Mouse (Mus musculus): ENCODE data around the gene Abcc3. TPM values are rescaled to one million over a fixed set of nuclear protein-coding genes. Genes with fewer than 3 reads are reported as not detected.
A peak's percentile ranks its signal among the peaks of the same experiment; 100 is the strongest.

Abcc3 gene
- polyA plus RNA-seq (2016; fragmentation: Nextera tagmentation; extraction: Ambion mirVana): 0.37 and 0.42 TPM in 2 replicates

DNA sequence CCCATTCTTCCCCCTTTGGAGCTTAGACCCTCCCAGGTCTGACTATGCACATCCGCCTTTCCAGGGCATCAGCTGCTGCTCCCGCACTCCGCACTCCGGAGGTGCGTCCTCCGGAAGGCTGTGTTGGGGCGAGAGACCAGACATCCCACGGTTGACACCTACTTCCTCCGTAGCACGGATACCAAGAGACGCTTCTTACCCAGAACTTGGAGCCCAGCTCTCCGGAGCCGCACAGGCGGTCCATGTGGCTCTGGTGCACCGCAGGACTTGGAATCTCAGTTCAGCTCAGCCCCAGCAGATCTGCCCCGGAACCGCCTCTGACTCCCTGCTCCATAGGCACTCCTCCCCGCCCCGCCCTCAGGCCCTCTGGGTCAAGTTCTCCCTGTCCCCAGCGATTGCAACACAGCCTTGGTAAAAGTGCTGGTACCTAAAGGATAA, at the start of gene Abcc3:
TSS of gene Abcc3 (minus strand) at position 326 of the 438 bp plus-strand sequence.
- Histone ChIP-seq H3K4me1 (peaks cover 9% of the 10 kb centered on the region), H3K36me3 (no peaks in the 10 kb centered on the region), H3K27ac (replicated peaks) (0 out of 2 replicates have a peak within 1 kb of the TSS, but pooled peaks have one; percentile 15), H3K27me3 (ENCODE audit: low read depth, poor library complexity, severe bottlenecking) (peaks cover 36% of the 10 kb centered on the region), H3K9me3 (replicated peaks) (no peaks in the 10 kb centered on the region), H3K4me3 (peak within 1 kb of the TSS; percentile 41)
- 12% methylated on average over 20 of the region's 20 CpGs for WGBS
- no peak for DNase-seq (ENCODE audit: low spot score)

- Histone ChIP-seq H3K4me3 (no peak overlapping the region), H3K4me1 (peaks cover 92% of the 10 kb centered on the region), H3K9me3 (replicated peaks) (no peaks in the 10 kb centered on the region), H3K27me3 (ENCODE audit: low read depth, poor library complexity, severe bottlenecking) (0 out of 2 replicates have a peak, but pooled peaks cover 6% of the 10 kb centered on the region), H3K36me3 (peaks cover 50% of the 10 kb centered on the region), H3K27ac (replicated peaks) (peak overlapping the region; percentile 70)
- 73% methylated on average over 9 of the region's 9 CpGs for WGBS
- no peak for DNase-seq (ENCODE audit: low spot score)
Observed at GRCm38 (mm10) chr11:94441752-94442151, 49.0 kb upstream of the Abcc3 start.

DNA sequence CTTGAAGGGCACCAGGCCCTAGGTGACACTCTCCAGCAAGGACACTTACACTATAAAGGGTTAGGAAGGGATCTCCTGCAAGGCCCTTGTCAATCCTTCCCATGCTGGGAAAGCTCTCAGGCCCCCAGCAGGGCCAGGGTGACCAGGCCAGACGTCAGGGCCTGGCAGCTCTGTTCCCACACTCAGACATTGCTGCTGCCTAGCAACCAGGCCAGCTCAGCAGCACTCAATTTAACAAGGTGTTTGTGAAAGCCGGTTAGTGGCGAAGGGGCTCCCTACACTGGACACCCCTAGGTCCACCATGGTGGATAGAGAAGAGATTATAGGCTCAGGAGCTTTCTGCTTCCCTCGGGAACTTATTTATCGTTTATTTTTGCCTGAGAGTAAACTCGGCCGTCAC, 48.3 kb upstream of the Abcc3 start:
- Histone ChIP-seq H3K36me3 (peaks cover 55% of the 10 kb centered on the region), H3K4me3 (no peak overlapping the region), H3K27me3 (ENCODE audit: low read depth, poor library complexity, severe bottlenecking) (0 out of 2 replicates have a peak, but pooled peaks cover 6% of the 10 kb centered on the region), H3K9me3 (replicated peaks) (no peaks in the 10 kb centered on the region), H3K27ac (replicated peaks) (peak overlapping the region; percentile 70), H3K4me1 (peaks cover 86% of the 10 kb centered on the region)
- 34% methylated on average over 7 of the region's 7 CpGs for WGBS
- peak; percentile 53 for DNase-seq (ENCODE audit: low spot score)

DNA sequence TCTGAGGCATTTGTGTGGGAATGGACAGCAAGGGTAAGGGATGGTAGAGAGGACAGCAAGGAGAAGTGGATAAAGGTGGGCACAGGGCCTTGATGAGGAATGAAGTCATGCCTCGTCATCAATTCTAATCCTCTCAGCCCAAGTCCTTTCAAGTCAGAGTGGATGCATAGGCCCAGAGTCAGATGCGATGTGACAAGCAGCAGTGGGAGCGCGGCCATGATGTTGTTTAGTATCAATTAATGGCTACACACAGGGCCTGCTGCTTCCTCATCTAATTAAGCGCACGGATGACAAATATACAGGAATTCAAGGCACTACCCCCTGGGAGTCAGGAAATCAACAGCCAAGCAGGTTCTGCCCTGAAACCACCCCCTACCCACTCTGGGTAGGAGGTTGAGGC, 47.6 kb upstream of the Abcc3 start:
- no peak for DNase-seq (ENCODE audit: low spot score)
- Histone ChIP-seq H3K4me1 (peaks cover 79% of the 10 kb centered on the region), H3K27me3 (ENCODE audit: low read depth, poor library complexity, severe bottlenecking) (peaks cover 7% of the 10 kb centered on the region; the same call in 1 of the 2 replicates), H3K36me3 (peaks cover 55% of the 10 kb centered on the region), H3K4me3 (no peak overlapping the region), H3K9me3 (replicated peaks) (no peaks in the 10 kb centered on the region), H3K27ac (replicated peaks) (peak overlapping the region; percentile 70)
- 83% methylated on average over 6 of the region's 6 CpGs for WGBS

DNA sequence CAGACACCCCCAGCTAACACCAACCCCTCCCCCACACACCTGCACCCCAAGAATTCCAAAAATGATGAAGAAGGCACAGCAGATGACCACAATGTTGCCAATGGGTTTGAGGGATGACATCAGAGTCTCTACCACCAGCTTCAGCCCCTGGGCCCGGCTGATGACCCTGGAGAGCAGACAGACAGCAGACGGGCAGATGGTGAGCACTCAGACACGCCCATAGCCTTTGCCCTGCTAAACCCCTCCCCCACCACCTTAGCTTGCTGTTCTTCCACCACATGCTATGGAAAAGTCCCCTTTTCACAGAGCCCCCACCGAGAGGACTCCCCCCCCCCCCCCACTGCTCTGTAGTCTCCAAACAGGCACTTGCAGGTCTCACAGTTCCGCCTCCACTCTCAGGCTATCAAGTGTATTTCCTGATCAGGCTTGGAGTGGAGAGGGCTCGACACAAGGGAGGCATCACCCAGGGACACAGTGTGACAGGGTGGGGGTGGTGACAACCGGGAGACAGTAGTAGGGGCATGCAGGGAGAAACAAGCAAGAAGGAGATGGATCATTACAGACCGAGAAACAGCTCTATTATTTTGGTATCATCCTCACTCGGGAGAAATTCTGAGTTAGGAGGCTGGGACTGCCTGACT, 36.3 kb upstream of the Abcc3 start:
- Histone ChIP-seq H3K4me3 (no peak overlapping the region), H3K27me3 (ENCODE audit: low read depth, poor library complexity, severe bottlenecking) (peaks cover 24% of the 10 kb centered on the region), H3K4me1 (peaks cover 46% of the 10 kb centered on the region), H3K27ac (replicated peaks) (peak overlapping the region; percentile 65), H3K9me3 (replicated peaks) (no peaks in the 10 kb centered on the region), H3K36me3 (peaks cover 90% of the 10 kb centered on the region)
- WGBS: 38% methylated on average over 9 of the region's 9 CpGs
- peak; percentile 50 for DNase-seq (ENCODE audit: low spot score)

- Histone ChIP-seq H3K27me3 (ENCODE audit: low read depth, poor library complexity, severe bottlenecking) (peaks cover 15% of the 10 kb centered on the region), H3K4me1 (peaks cover 46% of the 10 kb centered on the region), H3K9me3 (replicated peaks) (no peaks in the 10 kb centered on the region), H3K27ac (replicated peaks) (peak overlapping the region; percentile 65), H3K36me3 (peaks cover 90% of the 10 kb centered on the region), H3K4me3 (no peak overlapping the region)
- DNase-seq (ENCODE audit: low spot score): no peak
- 51% methylated on average over 4 of the region's 4 CpGs for WGBS
Observed at GRCm38 (mm10) chr11:94428091-94428835, 35.5 kb upstream of the Abcc3 start.

DNA sequence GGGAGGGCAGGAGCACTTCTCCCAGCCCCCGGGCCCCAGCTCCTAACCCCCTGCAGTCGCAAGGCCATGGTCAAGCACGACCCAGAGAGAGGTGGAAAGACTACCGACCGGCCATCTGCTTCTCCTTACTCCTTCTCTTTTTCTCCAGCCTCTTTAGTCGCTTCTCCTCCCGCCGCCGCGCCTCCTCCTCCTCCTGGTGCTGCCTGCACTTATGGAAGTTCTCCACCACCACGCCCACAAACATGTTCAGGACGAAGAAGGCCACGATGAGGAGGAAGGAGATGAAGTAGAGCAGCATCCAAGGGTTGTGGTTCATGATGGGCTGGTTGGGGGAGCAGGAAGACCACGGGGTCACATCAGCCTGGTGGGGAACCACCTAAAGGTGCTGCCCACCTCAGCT, 32.9 kb upstream of the Abcc3 start:
- H3K4me1 ChIP-seq: peaks cover 59% of the 10 kb centered on the region
- no peaks in the 10 kb centered on the region; the same call in none of the 2 replicates for H3K27me3 ChIP-seq (ENCODE audit: low read depth, poor library complexity, severe bottlenecking)
- no peak overlapping the region for H3K4me3 ChIP-seq
- WGBS: 69% methylated on average over 14 of the region's 14 CpGs
- DNase-seq (ENCODE audit: low spot score): no peak
- H3K27ac ChIP-seq (replicated peaks): 0 out of 2 replicates have a peak overlapping the region, but pooled peaks have one; percentile 5
- peaks cover 78% of the 10 kb centered on the region for H3K36me3 ChIP-seq
- no peaks in the 10 kb centered on the region for H3K9me3 ChIP-seq (replicated peaks)

- Histone ChIP-seq H3K4me3 (no peak overlapping the region), H3K4me1 (peaks cover 57% of the 10 kb centered on the region), H3K9me3 (replicated peaks) (no peaks in the 10 kb centered on the region), H3K36me3 (peaks cover 73% of the 10 kb centered on the region), H3K27ac (replicated peaks) (no peak overlapping the region), H3K27me3 (ENCODE audit: low read depth, poor library complexity, severe bottlenecking) (no peaks in the 10 kb centered on the region; the same call in none of the 2 replicates)
- no peak for DNase-seq (ENCODE audit: low spot score)
- WGBS: 57% methylated on average over 5 of the region's 5 CpGs
Observed at GRCm38 (mm10) chr11:94425215-94425614, 32.4 kb upstream of the Abcc3 start.

GRCm38 (mm10) chr11:94424380-94424779, 31.6 kb upstream of the Abcc3 start:
- Histone ChIP-seq H3K27ac (replicated peaks) (peak overlapping the region; percentile 53; the same call in 1 of the 2 replicates), H3K4me1 (peaks cover 57% of the 10 kb centered on the region), H3K4me3 (no peak overlapping the region), H3K27me3 (ENCODE audit: low read depth, poor library complexity, severe bottlenecking) (no peaks in the 10 kb centered on the region; the same call in none of the 2 replicates), H3K9me3 (replicated peaks) (no peaks in the 10 kb centered on the region), H3K36me3 (peaks cover 65% of the 10 kb centered on the region)
- WGBS: 62% methylated on average over 15 of the region's 15 CpGs
- no peak for DNase-seq (ENCODE audit: low spot score)

GRCm38 (mm10) chr11:94423855-94424254, 31.1 kb upstream of the Abcc3 start:
- Histone ChIP-seq H3K36me3 (peaks cover 66% of the 10 kb centered on the region), H3K27ac (replicated peaks) (peak overlapping the region; percentile 53; the same call in 1 of the 2 replicates), H3K4me3 (no peak overlapping the region), H3K27me3 (ENCODE audit: low read depth, poor library complexity, severe bottlenecking) (no peaks in the 10 kb centered on the region; the same call in none of the 2 replicates), H3K4me1 (peaks cover 57% of the 10 kb centered on the region), H3K9me3 (replicated peaks) (no peaks in the 10 kb centered on the region)
- 66% methylated on average over 5 of the region's 5 CpGs for WGBS
- DNase-seq (ENCODE audit: low spot score): no peak

- peak overlapping the region; percentile 10; the same call in 1 of the 2 replicates for H3K27ac ChIP-seq (replicated peaks)
- H3K9me3 ChIP-seq (replicated peaks): no peaks in the 10 kb centered on the region
- peaks cover 11% of the 10 kb centered on the region for H3K27me3 ChIP-seq (ENCODE audit: low read depth, poor library complexity, severe bottlenecking)
- H3K36me3 ChIP-seq: peaks cover 71% of the 10 kb centered on the region
- 76% methylated on average over 6 of the region's 6 CpGs for WGBS
- no peak overlapping the region for H3K4me3 ChIP-seq
- peaks cover 54% of the 10 kb centered on the region for H3K4me1 ChIP-seq
- no peak for DNase-seq (ENCODE audit: low spot score)
Observed at GRCm38 (mm10) chr11:94420991-94421390, 28.2 kb upstream of the Abcc3 start.

- H3K4me1 ChIP-seq: peaks cover 60% of the 10 kb centered on the region
- no peak for DNase-seq (ENCODE audit: low spot score)
- H3K27me3 ChIP-seq (ENCODE audit: low read depth, poor library complexity, severe bottlenecking): peaks cover 17% of the 10 kb centered on the region
- no peak overlapping the region for H3K4me3 ChIP-seq
- H3K27ac ChIP-seq (replicated peaks): no peak overlapping the region
- WGBS: 51% methylated on average over 7 of the region's 7 CpGs
- peaks cover 71% of the 10 kb centered on the region for H3K36me3 ChIP-seq
- no peaks in the 10 kb centered on the region for H3K9me3 ChIP-seq (replicated peaks)
Observed at GRCm38 (mm10) chr11:94420325-94420724, 27.5 kb upstream of the Abcc3 start.
